Mouse (Mus musculus) mouse embryonic stem cell (cell line): Measurements from ENCODE around the gene Grik4.

Experiments
- in situ Hi-C, 2 experiments: fragments of 300-500 bp; cut with MboI; formaldehyde crosslinking; loops; 1 replicate in 1 of 2; 3 replicates in 1 of 2; pipeline ENCODE4 v1.14.3; 2019 to 2020; ENCODE audit warnings: low sequenced_read_pairs in 2 of 2, low pct_unique_long_range_greater_than_20kb in 1 of 2, mixed read lengths in 1 of 2; ENCODE audit not compliant: unreplicated experiment in 1 of 2

Grik4 gene

GRCm38 (mm10) chr9:42870257-42870656 lies 74.0 kb downstream of the Grik4 start:
- in situ Hi-C loops = no loop called here

DNA sequence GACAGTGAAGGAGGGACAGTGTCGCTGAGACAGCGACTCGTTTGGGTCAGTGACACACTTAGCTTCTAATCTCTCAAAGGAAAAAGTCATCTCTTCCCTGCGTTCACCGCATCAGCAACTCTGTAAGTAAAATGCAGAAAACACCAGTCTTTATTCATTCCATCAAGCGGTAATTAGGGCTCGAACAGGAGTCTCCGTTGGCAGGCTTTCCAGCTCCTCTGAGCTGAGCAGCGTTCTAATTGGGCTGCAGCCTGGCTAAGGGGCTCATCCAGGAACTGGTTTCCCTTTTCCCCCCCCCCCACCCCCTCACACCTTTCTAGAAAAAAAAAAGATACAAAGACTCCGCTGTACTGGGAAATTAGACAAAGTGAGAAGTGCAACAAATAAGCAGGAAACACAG lies 75.8 kb downstream of the Grik4 start:
- in situ Hi-C loops = no loop called here

- in situ Hi-C loops = no loop called here
Measured at GRCm38 (mm10) chr9:42866650-42867049, 77.6 kb downstream of the Grik4 start.

DNA sequence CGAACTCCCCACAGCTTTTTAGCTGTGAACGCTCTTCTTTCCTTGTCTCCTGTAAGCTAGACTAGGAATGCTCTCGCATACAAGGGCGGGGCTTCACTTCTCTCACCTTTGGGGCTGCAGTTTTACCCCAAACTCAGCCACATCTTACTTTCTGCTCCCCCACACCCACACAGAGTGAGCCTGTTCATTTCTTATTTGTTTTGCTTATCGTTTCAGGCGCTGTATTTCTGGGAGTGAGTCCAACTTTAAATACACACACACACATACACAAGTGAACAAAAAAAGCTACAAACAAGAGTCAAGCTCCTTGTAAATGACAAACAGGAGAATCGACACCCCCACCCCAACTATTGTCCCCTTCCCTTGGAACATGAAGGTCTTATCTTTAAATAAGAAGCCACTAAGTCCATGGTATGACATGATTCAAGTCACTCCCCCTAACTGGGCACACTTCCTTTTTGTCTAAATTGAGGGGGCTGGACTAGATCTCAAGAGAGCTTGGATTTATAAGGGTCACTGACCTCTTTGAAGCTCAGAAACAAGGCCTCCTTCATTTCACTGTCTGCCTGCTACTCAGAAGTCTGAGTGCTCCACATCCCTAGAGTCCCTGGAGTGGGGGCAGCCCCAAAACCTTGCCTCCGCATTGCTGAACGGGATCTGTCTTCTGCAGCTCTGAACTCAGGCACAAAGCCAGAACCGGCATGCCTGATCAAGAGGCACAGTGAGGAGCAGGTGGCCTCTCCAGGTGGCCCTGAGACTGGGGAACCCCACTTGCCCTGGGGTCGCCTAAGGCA lies 79.1 kb downstream of the Grik4 start:
- in situ Hi-C loops = no loop called here

DNA sequence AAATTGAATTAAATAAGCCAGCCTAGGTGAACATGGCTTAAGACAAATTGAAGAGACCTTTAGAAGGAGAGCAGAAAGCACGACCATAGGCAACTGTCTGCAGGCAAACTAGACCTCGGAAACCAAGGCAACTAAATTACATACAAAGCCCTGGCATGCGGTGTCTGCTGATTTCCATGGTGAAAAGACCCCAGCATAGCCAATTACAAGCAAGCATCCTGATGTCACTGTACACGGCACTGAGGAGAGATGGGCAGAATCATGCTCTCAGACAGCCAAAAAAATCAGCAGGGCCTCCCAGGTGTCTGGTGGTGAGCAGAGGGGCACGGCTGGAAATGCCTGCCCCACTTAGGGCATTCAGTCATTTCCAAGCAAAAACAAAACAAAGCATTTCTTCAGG lies 80.9 kb downstream of the Grik4 start:
- in situ Hi-C loops = no loop called here

GRCm38 (mm10) chr9:42861711-42862110 lies 82.6 kb downstream of the Grik4 start:
- in situ Hi-C loops = no loop called here

DNA sequence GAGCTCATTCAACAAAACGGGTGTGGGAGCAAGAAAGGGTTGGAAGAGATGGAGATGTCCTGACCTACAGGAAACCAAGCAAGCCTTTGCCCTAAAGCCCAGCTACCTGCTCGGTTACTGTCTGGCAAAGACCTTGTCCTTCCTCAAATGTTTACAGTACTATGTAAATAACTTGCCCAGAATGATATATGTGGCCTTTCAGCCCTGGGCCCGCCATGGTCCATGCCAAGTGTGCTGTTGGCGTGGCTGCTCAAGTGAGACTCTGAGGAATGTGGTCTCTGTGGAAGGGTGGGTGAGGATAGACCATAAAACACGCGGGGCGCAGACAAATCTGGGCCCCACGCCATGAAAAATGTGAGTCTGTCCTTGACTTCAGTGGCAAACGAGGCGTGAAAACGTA lies 83.1 kb downstream of the Grik4 start:
- in situ Hi-C loops = no loop called here

GRCm38 (mm10) chr9:42859959-42860794 lies 84.1 kb downstream of the Grik4 start:
- in situ Hi-C loops = no loop called here

DNA sequence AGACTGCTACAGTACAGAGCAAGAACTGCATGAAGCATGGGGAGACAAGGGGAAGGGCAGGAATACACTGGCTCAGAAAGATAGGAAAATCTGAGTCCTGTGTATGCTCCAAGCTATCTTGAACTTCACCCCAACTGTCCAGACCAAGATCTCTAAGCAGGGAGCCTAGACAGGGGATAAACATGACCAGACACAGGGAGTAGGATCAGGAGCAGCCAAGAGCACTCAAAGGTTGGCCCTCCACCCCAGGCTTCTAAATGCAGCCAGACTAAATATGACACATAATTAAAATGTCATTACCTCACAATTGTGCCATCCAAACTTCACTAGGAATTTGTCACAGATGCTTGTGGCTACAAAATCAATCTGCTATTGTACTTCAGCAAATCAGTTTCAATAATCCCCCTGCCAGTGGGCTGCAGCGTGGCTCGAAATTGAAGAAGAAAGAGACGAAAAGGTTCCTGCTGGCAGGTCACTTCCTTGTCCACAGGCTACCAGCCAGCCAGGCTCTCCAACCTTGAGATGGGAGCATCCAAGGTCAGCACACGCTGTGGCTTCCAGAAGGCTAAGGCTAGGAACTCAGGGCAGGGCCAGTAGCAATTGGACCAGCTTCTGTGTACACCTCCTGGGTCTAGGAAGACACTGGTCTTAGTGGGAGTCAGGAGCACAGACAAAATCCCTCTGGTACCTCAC lies 85.1 kb downstream of the Grik4 start:
- in situ Hi-C loops = no loop called here

GRCm38 (mm10) chr9:42858576-42858975 lies 85.7 kb downstream of the Grik4 start:
- in situ Hi-C loops = no loop called here

DNA sequence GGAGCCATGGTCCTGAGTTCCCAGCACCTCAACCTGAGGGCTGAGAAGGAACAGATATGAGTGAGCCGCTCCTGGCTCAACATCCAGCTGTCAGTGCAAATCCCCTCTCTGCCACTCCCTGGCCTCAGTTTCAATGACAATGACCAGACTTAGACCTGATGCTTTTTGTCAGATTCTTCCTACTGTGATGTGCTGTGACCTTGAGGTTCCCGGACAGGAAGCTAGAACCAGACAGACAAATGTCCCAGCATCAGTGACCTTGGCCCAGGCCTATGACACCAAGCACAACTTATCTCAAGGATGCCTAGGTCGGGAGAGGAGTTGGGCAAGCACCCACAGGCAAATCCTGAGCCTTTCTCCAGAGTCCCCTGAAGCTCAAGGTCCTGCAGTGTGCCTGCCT lies 86.5 kb downstream of the Grik4 start:
- in situ Hi-C loops = no loop called here

DNA sequence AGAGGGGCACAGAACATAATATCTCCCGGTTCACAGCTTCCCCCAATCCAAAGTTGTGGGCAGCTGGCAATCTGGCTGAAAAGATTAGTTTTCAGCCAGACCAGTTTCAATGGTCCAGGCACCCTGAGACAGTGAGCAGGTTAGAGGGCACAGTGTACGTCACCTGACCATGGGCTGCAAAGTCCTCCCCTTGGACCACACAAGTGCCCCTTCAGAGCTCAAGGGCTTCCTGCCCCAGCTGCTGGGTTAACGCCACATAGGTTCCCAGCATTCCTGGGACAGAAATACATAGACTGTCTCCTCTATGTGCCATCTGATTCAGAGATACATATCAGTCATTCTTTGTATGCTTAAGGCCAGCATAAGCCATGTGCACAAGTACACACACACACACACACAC lies 91.2 kb downstream of the Grik4 start:
- in situ Hi-C loops = no loop called here

DNA sequence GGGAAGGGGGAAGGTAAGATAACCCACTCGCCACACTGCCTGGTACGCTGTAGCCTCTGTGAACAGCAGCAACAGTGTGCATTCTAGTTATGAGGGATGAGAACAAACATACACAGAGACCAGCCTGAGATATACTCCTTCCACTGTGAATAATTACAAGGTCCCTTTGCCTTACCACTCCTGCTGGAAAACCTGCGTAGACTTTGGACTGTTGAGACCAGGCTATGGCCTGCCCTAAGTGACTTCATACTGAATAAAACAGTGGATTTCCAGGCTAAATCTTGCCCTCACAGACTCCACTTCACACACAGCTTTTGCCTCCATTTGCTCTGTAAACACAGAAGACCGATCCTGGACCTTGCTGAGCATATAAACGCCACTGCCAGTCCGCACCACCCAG lies 94.2 kb downstream of the Grik4 start:
- in situ Hi-C loops = no loop called here

- in situ Hi-C loops = no loop called here
Measured at GRCm38 (mm10) chr9:42848061-42848460, 96.2 kb downstream of the Grik4 start.

DNA sequence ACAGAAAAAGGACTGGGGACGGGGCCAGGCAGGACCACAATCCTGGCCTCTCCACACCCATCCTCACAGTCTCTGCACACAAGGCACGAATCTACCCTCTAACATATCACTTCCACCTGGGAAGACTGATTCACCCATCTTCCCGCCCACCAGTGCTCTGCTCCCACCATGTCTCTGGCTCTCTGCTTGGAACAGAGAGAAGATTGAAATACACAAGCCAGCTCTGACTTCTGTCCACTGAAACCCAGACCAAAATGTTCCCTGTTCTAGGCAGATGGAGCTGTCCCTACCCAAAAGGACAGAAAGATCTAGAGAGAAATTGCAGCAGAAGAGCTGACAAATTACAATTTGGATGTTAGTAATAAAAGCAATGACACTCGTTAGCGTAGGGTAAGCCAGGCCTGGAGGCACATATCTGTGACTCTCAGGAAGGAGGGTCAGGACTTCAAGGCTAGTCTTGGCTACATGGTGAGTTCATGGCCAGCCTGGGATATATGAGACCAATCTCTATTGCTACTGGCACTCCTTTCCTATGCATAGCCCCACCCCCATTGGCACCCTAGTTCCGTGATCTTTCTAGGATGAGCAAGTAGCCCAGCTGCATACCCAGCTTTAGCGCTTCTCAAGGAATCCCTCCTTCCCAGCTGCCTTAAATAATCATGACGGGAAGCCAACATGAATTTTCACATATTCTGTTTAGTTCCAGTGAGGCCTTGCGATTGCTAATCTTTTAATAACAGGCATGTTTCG lies 97.4 kb downstream of the Grik4 start:
- in situ Hi-C loops = no loop called here

DNA sequence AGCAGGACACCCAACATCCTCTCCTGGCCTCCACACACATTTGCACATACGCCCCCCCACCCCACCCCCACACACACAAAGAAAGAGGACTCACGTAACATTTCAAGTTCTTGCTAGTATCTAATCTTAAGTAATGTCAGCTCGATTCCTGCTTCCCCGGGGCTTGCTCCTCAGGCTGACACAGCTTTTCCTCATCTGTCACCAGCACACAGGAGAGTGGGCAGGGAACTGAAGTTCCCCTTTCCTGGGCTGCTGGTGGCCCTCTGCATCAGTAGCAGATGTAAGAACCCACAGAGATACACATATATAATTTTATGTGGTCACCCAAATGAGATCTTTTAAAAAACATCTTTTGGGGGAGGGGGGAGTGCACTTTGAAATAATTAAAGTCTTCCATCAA lies 98.2 kb downstream of the Grik4 start:
- in situ Hi-C loops = no loop called here

GRCm38 (mm10) chr9:42844301-42844700 lies 100.0 kb downstream of the Grik4 start:
- in situ Hi-C loops = no loop called here

DNA sequence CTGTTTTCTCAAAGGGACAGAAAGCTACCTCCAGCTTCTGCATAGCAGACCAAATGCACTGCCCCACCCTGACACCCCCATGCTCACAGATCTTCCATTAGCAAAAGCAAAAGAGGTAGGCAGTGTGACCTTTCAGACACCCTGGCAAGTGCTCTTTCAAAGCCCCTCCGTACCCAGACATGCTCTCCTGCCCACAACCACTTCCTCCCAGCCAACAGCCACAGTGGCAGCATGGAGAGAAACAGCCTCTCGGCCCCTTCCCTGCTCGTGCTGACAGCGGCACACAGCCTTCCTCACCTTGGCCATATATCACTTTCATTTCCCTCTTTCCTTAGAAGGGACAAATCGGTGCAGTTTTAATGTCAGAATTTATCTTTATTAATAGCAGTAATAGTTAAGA lies 106.0 kb downstream of the Grik4 start:
- in situ Hi-C loops = no loop called here

DNA sequence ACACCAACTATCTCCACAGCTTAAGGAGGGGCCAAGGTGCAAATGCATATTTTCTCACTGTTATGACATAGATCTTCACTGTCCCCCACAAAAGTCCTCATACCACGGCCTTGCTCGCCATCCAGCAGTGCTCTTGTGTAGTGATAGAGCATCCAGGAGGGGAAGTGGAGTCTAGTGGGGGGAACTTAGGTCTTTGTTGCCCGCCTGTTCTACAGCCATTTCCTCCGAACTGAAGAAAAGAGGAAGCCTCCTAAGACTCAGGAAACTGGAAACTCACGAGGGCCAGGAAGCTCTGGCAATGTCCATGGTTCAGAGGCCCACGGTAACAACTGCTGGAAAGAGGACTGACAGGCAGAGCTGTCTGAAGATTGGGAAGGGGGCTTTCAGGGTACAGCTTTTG lies 106.8 kb downstream of the Grik4 start:
- in situ Hi-C loops = no loop called here
